Mouse (Mus musculus): ENCODE data around the gene Blvrb. TPM values are rescaled to one million over a fixed set of nuclear protein-coding genes. Genes with fewer than 3 reads are reported as not detected.

Gene Blvrb
- polyA plus RNA-seq, 2 experiments from 2014 or later = 13.9 to 16.7 TPM

GRCm38 (mm10) chr7:27449256-27449862 is 1.6 kb downstream of the Blvrb start:
- ATAC-seq = no peak

- ATAC-seq = no peak
These were observed 3.6 kb downstream of the Blvrb start for GRCm38 (mm10) chr7:27451359-27451758.

DNA sequence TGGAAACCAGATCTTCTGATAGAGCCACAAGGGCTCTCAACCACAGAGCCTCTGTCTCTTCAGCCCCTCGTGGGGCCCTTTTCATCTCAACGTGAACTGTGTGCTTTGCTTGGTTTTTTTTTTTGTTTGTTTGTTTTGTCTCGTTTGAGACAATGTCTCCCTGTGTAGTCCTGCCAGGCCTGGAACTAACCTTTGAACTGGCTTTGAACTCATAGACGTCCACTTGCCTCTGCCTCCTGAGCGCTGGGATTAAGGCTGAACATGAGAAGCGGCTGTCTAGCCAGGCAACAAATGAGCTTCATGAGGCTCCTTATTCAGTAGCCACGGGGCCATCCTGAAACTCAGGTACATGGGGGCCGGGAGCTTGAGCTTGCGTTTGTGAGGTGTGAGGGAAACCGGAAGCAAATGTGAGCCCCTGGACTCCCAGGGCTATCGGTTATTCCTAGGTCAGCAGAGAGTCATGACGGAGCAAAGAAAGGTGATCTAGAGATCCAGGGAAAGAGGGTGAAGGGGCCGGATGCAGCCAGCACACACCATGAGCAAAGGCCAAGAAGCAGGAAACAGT is 4.5 kb downstream of the Blvrb start:
- ATAC-seq = no peak

DNA sequence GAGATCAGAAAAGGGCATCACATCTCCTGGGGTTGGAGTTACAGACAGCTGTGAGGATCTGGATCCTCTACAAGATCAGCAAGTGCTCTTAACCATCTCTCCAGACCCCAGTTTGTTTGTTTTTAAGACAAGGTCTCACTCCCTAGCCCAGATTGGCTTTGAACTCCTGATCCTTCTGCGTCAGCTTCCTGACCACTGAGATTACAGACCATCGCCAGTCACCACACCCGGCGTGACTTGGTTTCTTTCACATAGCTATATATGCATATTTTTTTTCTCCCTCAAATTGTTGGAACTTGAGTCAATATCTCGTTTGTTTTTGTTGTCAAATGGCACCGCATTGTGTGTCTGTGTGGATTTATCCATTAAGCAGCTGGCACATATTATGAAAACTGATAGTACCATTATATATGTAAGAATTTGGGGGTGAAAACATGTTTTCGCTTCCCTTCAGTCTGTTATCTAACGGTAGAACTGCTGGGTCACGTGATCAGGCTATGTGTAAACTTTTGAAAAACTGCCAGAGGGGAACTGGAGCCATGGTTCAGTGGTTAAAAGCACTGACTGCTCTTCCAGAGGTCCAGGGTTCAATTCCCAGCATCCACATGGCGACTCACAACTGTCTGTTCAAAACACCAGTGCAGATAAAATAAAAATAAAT is 6.8 kb downstream of the Blvrb start:
- ATAC-seq = no peak

DNA sequence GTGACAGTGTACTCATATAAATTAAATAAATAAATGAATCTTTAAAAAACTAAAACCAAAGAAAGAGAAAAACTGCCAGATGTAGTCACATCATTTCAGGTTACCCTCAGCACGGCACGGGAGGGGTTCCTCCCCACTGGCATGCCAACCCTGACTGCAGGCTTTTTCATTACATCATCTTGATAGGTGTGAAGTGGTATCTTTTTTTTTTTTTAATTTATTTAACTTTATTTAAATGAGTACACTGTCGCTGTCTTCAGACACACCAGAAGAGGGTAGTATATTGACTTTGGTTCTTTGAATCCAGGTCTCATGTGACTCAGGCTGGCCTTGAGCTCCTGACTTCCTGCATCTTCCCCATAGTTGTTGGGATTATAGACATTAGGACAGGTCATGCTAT is 7.5 kb downstream of the Blvrb start:
- ATAC-seq = no peak

DNA sequence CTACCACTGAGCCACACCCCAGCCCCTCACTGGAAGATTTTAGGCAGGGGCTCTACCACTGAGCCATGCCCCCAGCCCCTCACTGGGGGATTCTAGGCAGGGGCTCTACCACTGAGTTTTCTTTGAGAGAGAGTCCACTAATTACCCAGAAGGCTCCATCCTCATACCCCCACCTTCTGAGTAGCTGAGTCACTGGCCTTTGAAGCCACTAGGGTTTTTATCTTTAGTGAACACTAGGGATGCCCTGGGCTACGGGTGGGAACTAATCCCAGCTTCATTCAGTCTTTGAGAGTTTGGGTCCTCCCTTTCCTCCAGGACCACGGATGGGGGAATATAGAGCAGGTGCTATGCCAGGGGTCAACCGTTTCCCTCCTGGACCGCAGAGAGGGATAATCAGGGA is 10.8 kb downstream of the Blvrb start:
- no peak for ATAC-seq

GRCm38 (mm10) chr7:27459640-27460039 is 11.9 kb downstream of the Blvrb start:
- ATAC-seq = no peak

- no peak for ATAC-seq
These were observed 12.7 kb downstream of the Blvrb start for GRCm38 (mm10) chr7:27460477-27460876.

GRCm38 (mm10) chr7:27467648-27468047 is 19.9 kb downstream of the Blvrb start:
- no peak for ATAC-seq

GRCm38 (mm10) chr7:27471390-27472120 is 23.8 kb downstream of the Blvrb start:
- no peak for ATAC-seq

- ATAC-seq = no peak
These were observed 24.8 kb downstream of the Blvrb start for GRCm38 (mm10) chr7:27472596-27472995.

GRCm38 (mm10) chr7:27473156-27473834 is 25.5 kb downstream of the Blvrb start, which contains the start of gene Sertad3:
TSS of gene Sertad3 (plus strand) at chr7:27473768.
- peak; percentile 78 for ATAC-seq

GRCm38 (mm10) chr7:27473835-27474489 is 26.2 kb downstream of the Blvrb start:
- ATAC-seq = peak; percentile 11

- peak; percentile 71 for ATAC-seq
These were observed 26.7 kb downstream of the Blvrb start for GRCm38 (mm10) chr7:27474490-27474954.

- ATAC-seq = no peak
These were observed 27.8 kb downstream of the Blvrb start for GRCm38 (mm10) chr7:27475596-27475995.

DNA sequence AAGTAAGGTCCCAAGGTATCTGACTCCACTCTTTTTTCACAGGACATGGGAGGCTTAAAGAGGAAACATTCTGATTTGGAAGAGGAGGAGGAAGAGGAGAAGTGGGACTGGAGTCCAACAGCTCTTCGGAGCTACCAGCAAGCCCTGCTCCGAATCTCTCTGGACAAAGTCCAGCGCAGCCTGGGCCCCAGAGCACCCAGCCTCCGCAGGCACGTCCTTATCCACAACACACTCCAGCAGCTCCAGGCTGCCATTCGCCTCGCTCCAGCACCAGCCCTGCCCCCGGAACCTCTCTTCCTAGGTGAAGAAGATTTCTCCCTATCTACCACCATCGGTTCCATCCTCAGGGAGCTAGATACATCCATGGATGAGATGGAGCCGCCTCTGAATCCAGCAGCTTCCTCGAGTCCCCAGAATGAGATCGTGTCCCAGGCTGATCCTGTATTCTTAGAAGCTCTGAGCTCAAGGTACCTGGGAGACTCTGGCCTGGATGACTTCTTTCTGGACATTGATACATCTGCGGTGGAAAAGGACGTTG is 28.4 kb downstream of the Blvrb start:
- ATAC-seq = no peak

GRCm38 (mm10) chr7:27478561-27478960 is 30.8 kb downstream of the Blvrb start:
- ATAC-seq = no peak

DNA sequence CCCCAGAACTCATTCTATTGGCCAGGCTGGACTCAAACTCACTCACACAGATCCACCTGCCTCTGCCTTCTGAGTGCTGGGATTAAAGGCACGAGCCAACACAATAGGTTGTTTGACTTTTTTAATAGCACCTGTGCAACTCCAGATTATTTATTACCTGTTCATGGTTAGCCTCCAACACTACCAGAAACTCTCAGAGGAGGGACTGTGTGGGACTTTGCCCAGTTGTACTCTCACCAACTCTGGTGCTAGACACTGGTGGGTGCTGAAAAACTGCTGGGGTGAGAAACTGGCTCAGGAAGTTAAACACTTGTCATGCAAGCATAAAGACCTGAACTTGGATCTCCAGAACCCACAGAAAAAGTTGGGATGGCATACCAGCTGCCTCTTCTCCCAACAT is 32.0 kb downstream of the Blvrb start:
- ATAC-seq = no peak

- ATAC-seq = no peak
These were observed 32.7 kb downstream of the Blvrb start for GRCm38 (mm10) chr7:27480506-27480905.

DNA sequence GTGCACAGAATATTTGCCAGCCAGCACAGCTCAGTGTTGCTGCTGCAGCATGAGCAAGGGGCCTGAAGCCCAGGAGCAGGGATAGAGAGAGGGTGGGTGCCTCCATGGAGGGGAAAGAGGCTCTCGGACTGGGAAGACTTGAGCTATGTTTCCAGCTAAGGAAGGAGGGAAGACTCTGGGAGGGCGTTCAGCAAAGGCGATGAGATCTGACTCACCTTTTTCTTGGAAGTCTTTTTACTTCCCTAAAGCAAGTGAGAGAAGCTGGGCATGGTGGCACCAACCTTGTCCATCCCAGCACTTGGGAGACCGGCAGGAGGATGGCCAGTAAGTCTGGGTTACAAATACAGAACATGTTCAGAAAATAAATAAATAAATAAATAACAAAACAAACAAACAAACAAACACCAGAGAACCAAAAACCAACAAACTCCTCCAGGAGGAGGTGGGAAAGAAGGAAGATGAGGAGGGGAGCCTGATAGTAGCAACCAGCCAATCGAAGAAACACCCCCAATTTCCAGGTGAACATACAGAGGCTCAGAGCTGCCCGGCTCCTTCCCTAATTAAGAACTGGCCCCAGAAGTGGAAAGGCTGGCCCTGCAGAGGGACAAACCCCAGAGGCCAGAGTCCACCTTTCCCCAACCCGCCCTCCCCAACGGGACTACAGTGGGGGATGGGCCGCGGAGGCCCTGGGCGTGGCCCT is 33.3 kb downstream of the Blvrb start:
- ATAC-seq = no peak

DNA sequence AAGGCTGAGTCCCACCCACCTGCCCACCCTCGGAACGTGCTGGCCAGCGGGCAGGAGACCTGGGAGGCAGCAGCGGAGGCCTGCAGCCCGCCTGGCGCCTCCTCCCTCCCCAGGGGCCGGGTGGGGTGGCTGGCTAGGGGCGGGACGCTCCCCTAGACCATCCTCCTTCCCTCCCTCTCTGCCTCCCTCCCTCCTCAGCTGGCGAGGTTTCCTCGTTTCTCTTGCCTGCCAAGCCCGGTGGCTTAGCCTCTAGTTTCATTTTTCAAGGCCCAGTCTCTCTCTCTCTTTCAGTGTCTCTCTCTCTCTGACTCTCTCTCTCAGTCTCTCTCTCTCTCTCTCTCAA is 33.8 kb downstream of the Blvrb start:
- peak; percentile 74 for ATAC-seq
